Mouse (Mus musculus) cerebellum, postnatal 4 days (tissue): Measurements from ENCODE around the gene Usp20.
"Not testable (repeated sequence)": the region's sequence is repeated elsewhere in the genome, so short reads cannot be mapped to it uniquely, and the experiment has no call there.

Source experiments
- DNase-seq, 2 experiments: peaks; one replicate each; pipeline ENCODE4 v3.0.0; 2022; ENCODE audit warnings: low spot score in 2 of 2, mixed read lengths in 1 of 2

Gene Usp20

GRCm38 (mm10) chr2:30981790-30982513 lies at the start of gene Usp20, which contains the start of gene BC005624:
Gene Usp20 (plus strand): TSS chr2:30982279.
Gene BC005624 (minus strand): TSS chr2:30982201.
- peak; percentile 95 to 98 for DNase-seq

GRCm38 (mm10) chr2:30933032-30933431 lies 49.0 kb upstream of the Usp20 start:
- no peak for DNase-seq

- peak; percentile 66 to 84 for DNase-seq
These were observed 48.1 kb upstream of the Usp20 start for GRCm38 (mm10) chr2:30933917-30934450.

- no peak for DNase-seq
These were observed 45.3 kb upstream of the Usp20 start for GRCm38 (mm10) chr2:30936808-30937207.

GRCm38 (mm10) chr2:30937731-30938130 lies 44.3 kb upstream of the Usp20 start:
- DNase-seq, result no peak

GRCm38 (mm10) chr2:30938574-30938991 lies 43.5 kb upstream of the Usp20 start:
- no peak for DNase-seq

GRCm38 (mm10) chr2:30941586-30941985 lies 40.5 kb upstream of the Usp20 start:
- no peak for DNase-seq

GRCm38 (mm10) chr2:30942116-30942515 lies 40.0 kb upstream of the Usp20 start:
- not testable (repeated sequence) for DNase-seq

- DNase-seq, result peak in 1 of 2 experiments; percentile 50
These were observed 39.5 kb upstream of the Usp20 start for GRCm38 (mm10) chr2:30942603-30943011.

GRCm38 (mm10) chr2:30952457-30952823 lies 29.6 kb upstream of the Usp20 start:
- DNase-seq, result no peak

GRCm38 (mm10) chr2:30952824-30953490 lies 29.1 kb upstream of the Usp20 start, which contains the start of gene Tor1b:
Gene Tor1b (plus strand): TSS chr2:30952959.
- peak; percentile 67 to 81 for DNase-seq

- no peak for DNase-seq
These were observed 27.3 kb upstream of the Usp20 start for GRCm38 (mm10) chr2:30954797-30955196.

- no peak for DNase-seq
These were observed 24.6 kb upstream of the Usp20 start for GRCm38 (mm10) chr2:30957511-30957910.

- DNase-seq, result no peak
These were observed 23.4 kb upstream of the Usp20 start for GRCm38 (mm10) chr2:30958726-30959125.

- no peak for DNase-seq
These were observed 22.2 kb upstream of the Usp20 start for GRCm38 (mm10) chr2:30959856-30960255.

GRCm38 (mm10) chr2:30962570-30963254 lies 19.4 kb upstream of the Usp20 start:
- no peak for DNase-seq

- DNase-seq, result no peak
These were observed 16.5 kb upstream of the Usp20 start for GRCm38 (mm10) chr2:30965627-30966026.

- no peak for DNase-seq
These were observed 15.3 kb upstream of the Usp20 start for GRCm38 (mm10) chr2:30966826-30967225.

GRCm38 (mm10) chr2:30967352-30968327 lies 14.4 kb upstream of the Usp20 start, which contains the start of gene Tor1a:
Gene Tor1a (minus strand): TSS chr2:30967933.
- peak; percentile 77 to 91 for DNase-seq

GRCm38 (mm10) chr2:30983024-30983423 lies 945 bp downstream of the Usp20 start:
- peak in 1 of 2 experiments; percentile 24 for DNase-seq
